Mouse (Mus musculus) kidney, embryonic 15.5 days (tissue): ENCODE measurements around the gene Aym1. TPM values are rescaled to one million over a fixed set of nuclear protein-coding genes. Genes with fewer than 3 reads are reported as not detected.
"Not testable (repeated sequence)": the region's sequence is repeated elsewhere in the genome, so short reads cannot be mapped to it uniquely, and the experiment has no call there.

Experiments used
- ATAC-seq: fragments of 200-750 bp; cut with Nextera tagmentation; replicated peaks from 2 replicates; pipeline ENCODE4 v1.8.0; 2017; ENCODE audit warnings: moderate TSS enrichment; ENCODE audit not compliant: low FRiP score
- H3K27ac ChIP-seq: fragments of 300-500 bp; sonication (generic); 2 replicates; pipeline ENCODE4 v1.5.1; 2015; ENCODE audit warnings: mild to moderate bottlenecking, inconsistent platforms
- H3K27me3 ChIP-seq: fragments of 300-500 bp; sonication (generic); 2 replicates; pipeline ENCODE4 v1.6.1; 2015; ENCODE audit warnings: inconsistent platforms
- H3K36me3 ChIP-seq: fragments of 300-500 bp; sonication (generic); 2 replicates; pipeline ENCODE4 v1.6.1; 2015; ENCODE audit warnings: inconsistent platforms
- H3K4me1 ChIP-seq: fragments of 300-500 bp; sonication (generic); 2 replicates; pipeline ENCODE4 v1.6.1; 2015; ENCODE audit warnings: inconsistent platforms
- H3K4me2 ChIP-seq: fragments of 300-500 bp; sonication (generic); 2 replicates; pipeline ENCODE4 v1.6.1; 2015; ENCODE audit warnings: moderate library complexity, mild to moderate bottlenecking, inconsistent platforms
- H3K4me3 ChIP-seq: fragments of 300-500 bp; sonication (generic); replicated peaks from 2 replicates; pipeline ENCODE4 v1.5.1; 2015; ENCODE audit warnings: mild to moderate bottlenecking, inconsistent platforms
- H3K9ac ChIP-seq: fragments of 300-500 bp; sonication (generic); 2 replicates; pipeline ENCODE4 v1.6.1; 2015; ENCODE audit warnings: mild to moderate bottlenecking, inconsistent platforms
- H3K9me3 ChIP-seq: fragments of 300-500 bp; sonication (generic); replicated peaks from 2 replicates; pipeline ENCODE4 v1.6.1; 2016; ENCODE audit warnings: inconsistent platforms
- WGBS: fragments of 180-500 bp; shearing (Covaris S2); methylation state at CpG from one replicate; pipeline ENCODE4 v1.1.7; 2015; ENCODE audit warnings: mixed read lengths; 5-methylcytosine and 5-hydroxymethylcytosine counted together
- polyA plus RNA-seq: library from polyadenylated mRNA; unstranded; fragments of >200 nt; fragmentation: Nextera tagmentation; extraction: Ambion mirVana; gene quantifications from 2 replicates; pipeline ENCODE4 v1.2.1, GENCODE M21; 2015

Aym1 gene
- polyA plus RNA-seq, 1 experiment from 2014 or later, result not detected

- H3K27me3 ChIP-seq, result peaks cover 3% of the 10 kb centered on the region; the same call in 1 of the 2 replicates
- H3K9me3 ChIP-seq, result no peaks in the 10 kb centered on the region
- peak overlapping the region; percentile 25; the same call in 1 of the 2 replicates for H3K27ac ChIP-seq
- H3K9ac ChIP-seq, result no peak overlapping the region
- peaks cover 29% of the 10 kb centered on the region for H3K4me1 ChIP-seq
- peak; percentile 71 for ATAC-seq
- 5% methylated on average over 11 of the region's 11 CpGs for WGBS
- H3K36me3 ChIP-seq, result no peaks in the 10 kb centered on the region
- H3K4me3 ChIP-seq, result no peak overlapping the region
- 0 out of 2 replicates have a peak overlapping the region, but pooled peaks have one; percentile 6 for H3K4me2 ChIP-seq
Observed at GRCm38 (mm10) chr5:113358833-113359232, 1.7 kb downstream of the Aym1 start.

- peaks cover 27% of the 10 kb centered on the region for H3K4me1 ChIP-seq
- no peak overlapping the region for H3K4me2 ChIP-seq
- no peaks in the 10 kb centered on the region for H3K36me3 ChIP-seq
- H3K9ac ChIP-seq, result no peak overlapping the region
- 74% methylated on average over 7 of the region's 7 CpGs for WGBS
- no peaks in the 10 kb centered on the region for H3K9me3 ChIP-seq
- no peak overlapping the region for H3K27ac ChIP-seq
- no peak overlapping the region for H3K4me3 ChIP-seq
- H3K27me3 ChIP-seq, result peaks cover 11% of the 10 kb centered on the region; the same call in 1 of the 2 replicates
- ATAC-seq, result no peak
Observed at GRCm38 (mm10) chr5:113361283-113361682, 4.2 kb downstream of the Aym1 start.

- Histone ChIP-seq H3K9ac (no peak overlapping the region), H3K36me3 (no peaks in the 10 kb centered on the region), H3K27ac (no peak overlapping the region), H3K4me1 (peaks cover 18% of the 10 kb centered on the region), H3K9me3 (no peaks in the 10 kb centered on the region), H3K4me3 (no peak overlapping the region), H3K27me3 (peaks cover 14% of the 10 kb centered on the region; the same call in 1 of the 2 replicates), H3K4me2 (no peak overlapping the region)
- ATAC-seq, result no peak
- WGBS, result 79% methylated on average over 9 of the region's 9 CpGs
Observed at GRCm38 (mm10) chr5:113362258-113362996, 5.3 kb downstream of the Aym1 start.

- no peak for ATAC-seq
- Histone ChIP-seq H3K4me2 (no peak overlapping the region), H3K9me3 (no peaks in the 10 kb centered on the region), H3K4me1 (peaks cover 11% of the 10 kb centered on the region), H3K36me3 (no peaks in the 10 kb centered on the region), H3K27ac (no peak overlapping the region), H3K9ac (no peak overlapping the region), H3K4me3 (no peak overlapping the region), H3K27me3 (peaks cover 14% of the 10 kb centered on the region; the same call in 1 of the 2 replicates)
- 86% methylated on average over 8 of the region's 8 CpGs for WGBS
Observed at GRCm38 (mm10) chr5:113363177-113363576, 6.1 kb downstream of the Aym1 start.

GRCm38 (mm10) chr5:113365921-113366320 lies 8.8 kb downstream of the Aym1 start:
- Histone ChIP-seq H3K27ac (no peak overlapping the region), H3K36me3 (no peaks in the 10 kb centered on the region), H3K4me3 (no peak overlapping the region), H3K9ac (no peak overlapping the region), H3K4me2 (no peak overlapping the region), H3K9me3 (no peaks in the 10 kb centered on the region), H3K4me1 (no peaks in the 10 kb centered on the region), H3K27me3 (peaks cover 11% of the 10 kb centered on the region; the same call in 1 of the 2 replicates)
- WGBS, result 2% methylated on average over 20 of the region's 20 CpGs
- no peak for ATAC-seq

GRCm38 (mm10) chr5:113367726-113368125 lies 10.6 kb downstream of the Aym1 start:
- H3K9ac ChIP-seq, ATAC-seq, H3K4me1 ChIP-seq, H3K4me2 ChIP-seq, H3K9me3 ChIP-seq, H3K27ac ChIP-seq, H3K4me3 ChIP-seq, H3K36me3 ChIP-seq: not testable (repeated sequence)
- peaks cover 19% of the 10 kb centered on the region; the same call in 1 of the 2 replicates for H3K27me3 ChIP-seq

GRCm38 (mm10) chr5:113369262-113369868 lies 12.3 kb downstream of the Aym1 start:
- Histone ChIP-seq H3K27me3 (peaks cover 19% of the 10 kb centered on the region; the same call in 1 of the 2 replicates), H3K4me1 (peaks cover 15% of the 10 kb centered on the region), H3K4me3 (no peak overlapping the region), H3K9me3 (no peaks in the 10 kb centered on the region), H3K36me3 (no peaks in the 10 kb centered on the region), H3K9ac (no peak overlapping the region), H3K4me2 (no peak overlapping the region), H3K27ac (no peak overlapping the region)
- 74% methylated on average over 17 of the region's 17 CpGs for WGBS
- no peak for ATAC-seq

GRCm38 (mm10) chr5:113372449-113372848 lies 15.4 kb downstream of the Aym1 start:
- peaks cover 8% of the 10 kb centered on the region; the same call in 1 of the 2 replicates for H3K27me3 ChIP-seq
- no peaks in the 10 kb centered on the region for H3K9me3 ChIP-seq
- H3K9ac ChIP-seq, result no peak overlapping the region
- H3K27ac ChIP-seq, result no peak overlapping the region
- no peaks in the 10 kb centered on the region for H3K36me3 ChIP-seq
- WGBS, result 68% methylated on average over 4 of the region's 4 CpGs
- peaks cover 17% of the 10 kb centered on the region for H3K4me1 ChIP-seq
- no peak overlapping the region for H3K4me3 ChIP-seq
- H3K4me2 ChIP-seq, result peak overlapping the region; percentile 59; the same call in 1 of the 2 replicates
- no peak for ATAC-seq

- no peak overlapping the region for H3K9ac ChIP-seq
- no peaks in the 10 kb centered on the region for H3K36me3 ChIP-seq
- 2% methylated on average over 33 of the region's 33 CpGs for WGBS
- ATAC-seq, result 0 out of 2 replicates have a peak, but pooled peaks have one; percentile 25
- peak overlapping the region; percentile 59 for H3K4me2 ChIP-seq
- H3K9me3 ChIP-seq, result 0 out of 2 replicates have a peak, but pooled peaks cover 3% of the 10 kb centered on the region
- H3K27me3 ChIP-seq, result peaks cover 8% of the 10 kb centered on the region; the same call in 1 of the 2 replicates
- no peak overlapping the region for H3K27ac ChIP-seq
- H3K4me3 ChIP-seq, result peak overlapping the region; percentile 30
- H3K4me1 ChIP-seq, result peaks cover 17% of the 10 kb centered on the region
Observed at GRCm38 (mm10) chr5:113372995-113373950, 16.2 kb downstream of the Aym1 start.

GRCm38 (mm10) chr5:113374290-113374689 lies 17.2 kb downstream of the Aym1 start:
- no peak for ATAC-seq
- Histone ChIP-seq H3K36me3 (no peaks in the 10 kb centered on the region), H3K4me2 (no peak overlapping the region), H3K27ac (0 out of 2 replicates have a peak overlapping the region, but pooled peaks have one; percentile 10), H3K4me1 (peaks cover 17% of the 10 kb centered on the region), H3K9me3 (0 out of 2 replicates have a peak, but pooled peaks cover 3% of the 10 kb centered on the region), H3K9ac (no peak overlapping the region), H3K4me3 (no peak overlapping the region), H3K27me3 (peaks cover 8% of the 10 kb centered on the region; the same call in 1 of the 2 replicates)
- WGBS, result 51% methylated on average over 10 of the region's 10 CpGs

- Histone ChIP-seq H3K9me3 (0 out of 2 replicates have a peak, but pooled peaks cover 3% of the 10 kb centered on the region), H3K27me3 (peaks cover 8% of the 10 kb centered on the region; the same call in 1 of the 2 replicates), H3K27ac (no peak overlapping the region), H3K9ac (no peak overlapping the region), H3K36me3 (no peaks in the 10 kb centered on the region), H3K4me1 (peaks cover 17% of the 10 kb centered on the region), H3K4me2 (no peak overlapping the region), H3K4me3 (no peak overlapping the region)
- 22% methylated on average over 3 of the region's 3 CpGs for WGBS
- no peak for ATAC-seq
Observed at GRCm38 (mm10) chr5:113375783-113376182, 18.7 kb downstream of the Aym1 start.
